Mouse (Mus musculus): ENCODE results near the gene Cnep1r1.
A peak's percentile ranks its signal among the peaks of the same experiment; 100 is the strongest.

DNA sequence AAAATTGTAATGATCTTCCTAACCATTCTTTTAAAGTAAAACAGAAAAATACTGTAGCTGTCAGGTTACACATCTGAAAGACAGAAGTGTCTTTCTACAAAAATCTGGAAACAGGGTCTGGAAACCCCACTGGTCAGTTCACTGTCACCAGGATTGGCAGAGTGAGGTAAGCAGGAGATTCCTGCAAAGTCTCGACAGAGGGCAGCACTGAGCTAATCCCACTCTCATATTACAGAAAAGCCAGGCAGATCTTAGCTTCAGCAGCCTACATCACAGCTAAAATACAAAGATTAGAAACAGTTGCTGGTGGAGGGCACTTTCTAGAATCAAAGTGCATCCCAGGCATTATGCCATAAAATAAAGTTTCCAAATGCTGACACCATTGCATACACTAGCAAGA lies 19.0 kb upstream of the Cnep1r1 start:
- TF ChIP-seq POLR2A (IDR thresholded peaks at IDR 0.05; ENCODE audit: low read depth, low read length) = no peak
- TF ChIP-seq CTCF (IDR thresholded peaks at IDR 0.05; ENCODE audit: borderline replicate concordance, insufficient read depth, low read length) = peak; percentile 26; the same call in 1 of the 2 replicates

Measured in embryonic fibroblast, embryonic 13.5 days (primary cell).